14 mouse cellular contexts compared by ENCODE assay signal in the genomic region with DNA sequence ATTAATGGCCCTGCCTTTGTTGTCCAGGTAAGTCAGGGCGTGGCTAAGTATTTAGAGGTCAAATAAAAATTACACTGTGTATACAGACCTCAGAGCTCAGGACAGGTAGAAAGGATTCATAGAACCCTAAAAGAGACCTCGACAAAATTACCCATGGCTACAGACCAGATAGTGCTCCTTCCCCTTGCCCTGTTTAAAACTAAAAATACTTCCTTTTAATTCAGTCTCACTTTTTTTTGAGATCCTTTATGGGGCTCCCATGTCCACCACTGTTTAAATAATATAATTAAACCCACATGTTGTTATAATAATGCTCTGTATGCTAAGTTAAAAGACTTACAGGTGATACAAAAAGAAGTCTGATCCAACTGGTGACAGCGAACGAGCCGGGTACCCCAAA. TPM values are rescaled to one million over a fixed set of nuclear protein-coding genes. Genes with fewer than 3 reads are reported as not detected.
"Had no signal": no experiment of that assay in that cellular context is flagged by ENCODE, and none has a peak within 500 bp of the region (broad histone marks: within the 10 kb centered on the region; RNA-seq: fewer than 3 reads in every experiment).

No protein-coding gene starts in this region.

- H3K27me3 ChIP-seq: midbrain, embryonic 13.5 days; neural tube, embryonic 12.5 days; stomach, embryonic 15.5 days had no signal

- H3K4me2 ChIP-seq: lung, embryonic 14.5 days; midbrain, embryonic 13.5 days; neural tube, embryonic 12.5 days; stomach, embryonic 15.5 days had no signal

- DNase-seq: lung, adult 18-20 months; lung, embryonic 14.5 days; lung, postnatal 10 days; right cerebral cortex, postnatal 14 days; thymus, adult 2 months; thymus, postnatal 25 days; thymus, postnatal 4 days had no signal

- H3K27ac ChIP-seq: midbrain, embryonic 10.5 days; midbrain, embryonic 13.5 days; neural tube, embryonic 12.5 days; stomach, embryonic 15.5 days; stomach, postnatal 0 days had no signal

- H3K9ac ChIP-seq: lung, embryonic 14.5 days; midbrain, embryonic 13.5 days; neural tube, embryonic 12.5 days; stomach, embryonic 15.5 days had no signal

- H3K4me1 ChIP-seq: midbrain, embryonic 10.5 days; midbrain, embryonic 13.5 days; neural tube, embryonic 12.5 days; stomach, embryonic 15.5 days had no signal

- H3K9me3 ChIP-seq: midbrain, embryonic 10.5 days; midbrain, embryonic 13.5 days; neural tube, embryonic 12.5 days; stomach, embryonic 15.5 days had no signal

- H3K4me3 ChIP-seq: midbrain, embryonic 10.5 days; midbrain, embryonic 13.5 days; neural tube, embryonic 12.5 days; stomach, embryonic 15.5 days had no signal

- ATAC-seq: midbrain, embryonic 13.5 days; midbrain, embryonic 16.5 days had no signal

- H3K36me3 ChIP-seq: midbrain, embryonic 10.5 days; midbrain, embryonic 13.5 days; neural tube, embryonic 12.5 days; stomach, embryonic 15.5 days had no signal

RNA-seq across cellular contexts. Expression of a gene that starts 26.0 kb away (rescaled TPM):
- total RNA-seq: neutrophil, adult 5-6 weeks had no signal
